Mouse (Mus musculus): Measurements from ENCODE around the gene Kcne4.

Gene Kcne4

GRCm38 (mm10) chr1:78860056-78860455 lies 43.5 kb downstream of the Kcne4 start:
- DNase-seq (ENCODE audit: low spot score): no peak

- no peak for DNase-seq (ENCODE audit: low spot score)
Measured at GRCm38 (mm10) chr1:78862281-78862680, 45.7 kb downstream of the Kcne4 start.

GRCm38 (mm10) chr1:78863833-78864232 lies 47.3 kb downstream of the Kcne4 start:
- DNase-seq (ENCODE audit: low spot score): no peak

DNA sequence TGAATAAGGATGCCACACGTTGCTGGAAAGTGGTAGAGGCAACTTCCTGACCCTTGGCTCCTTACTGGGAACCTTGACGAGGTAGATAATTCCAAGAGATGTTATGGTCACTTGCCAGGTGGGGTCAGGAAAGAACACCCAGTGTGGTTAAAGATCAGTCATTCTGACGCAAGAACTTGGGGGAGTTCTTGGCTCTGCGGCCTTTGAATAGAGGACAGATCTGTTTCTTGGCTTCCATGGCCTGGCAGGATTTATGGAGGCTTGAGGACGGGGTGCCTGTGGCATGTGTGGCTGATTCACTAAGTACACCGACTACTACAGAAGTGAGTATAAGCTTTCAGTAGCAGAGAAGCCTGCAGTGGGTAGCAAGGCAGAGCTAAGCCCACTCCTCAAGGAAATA lies 47.8 kb downstream of the Kcne4 start:
- no peak for DNase-seq (ENCODE audit: low spot score)

GRCm38 (mm10) chr1:78864799-78865346 lies 48.3 kb downstream of the Kcne4 start:
- no peak for DNase-seq (ENCODE audit: low spot score)

DNA sequence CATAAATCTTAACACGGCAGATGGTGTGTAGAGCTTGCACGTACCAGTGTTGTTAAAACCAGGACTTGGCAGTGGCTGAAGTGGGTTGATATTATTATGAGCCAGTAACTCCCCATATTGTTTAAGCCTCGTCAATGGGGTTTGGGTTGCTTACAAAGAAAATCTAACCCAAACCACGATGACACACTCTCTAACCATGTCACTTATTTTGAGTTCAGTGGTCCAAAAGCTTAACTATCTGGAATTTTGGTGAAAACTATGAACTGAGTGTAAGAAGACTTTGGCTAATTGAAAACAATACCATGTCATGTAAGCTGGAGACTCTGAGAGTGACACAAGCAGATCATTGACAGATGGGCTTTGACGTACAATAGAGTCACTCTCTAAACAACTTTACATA lies 49.4 kb downstream of the Kcne4 start:
- no peak for DNase-seq (ENCODE audit: low spot score)

GRCm38 (mm10) chr1:78866455-78866854 lies 49.9 kb downstream of the Kcne4 start:
- DNase-seq (ENCODE audit: low spot score): no peak

All from embryo, embryonic 10.5 days (tissue).